17 mouse cellular contexts compared by ENCODE assay signal in the genomic region with DNA sequence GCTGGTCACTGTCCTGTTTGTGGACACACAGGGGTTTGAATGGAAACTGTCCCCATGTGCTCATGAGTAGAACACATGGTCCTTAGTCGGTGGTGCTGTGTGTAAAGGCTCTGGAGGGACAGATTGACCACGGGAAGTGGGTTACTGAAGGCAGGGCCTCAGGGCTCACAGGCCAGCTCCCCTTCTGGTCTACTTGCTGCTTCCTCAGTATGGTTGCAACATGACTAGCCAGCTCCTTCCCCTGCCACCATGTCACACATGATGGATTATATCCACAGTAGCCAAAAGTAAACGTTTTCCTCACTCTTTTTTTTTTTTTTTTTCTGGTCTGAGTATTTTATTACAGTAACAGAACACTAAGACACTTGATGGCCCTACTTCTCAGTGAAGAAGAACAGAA.
"Had no signal": no experiment of that assay in that cellular context is flagged by ENCODE, and none has a peak within 500 bp of the region (broad histone marks: within the 10 kb centered on the region; RNA-seq: fewer than 3 reads in every experiment).

No protein-coding gene starts in this region.

- H3K4me3 ChIP-seq: limb, embryonic 10.5 days; limb, embryonic 13.5 days; liver, embryonic 12.5 days; liver, embryonic 15.5 days; lung, embryonic 15.5 days; midbrain, embryonic 15.5 days; neural tube, embryonic 12.5 days; neural tube, embryonic 15.5 days had no signal

- ATAC-seq: liver, embryonic 12.5 days; midbrain, embryonic 15.5 days had no signal

- H3K27ac ChIP-seq: limb, embryonic 10.5 days; limb, embryonic 13.5 days; liver, embryonic 12.5 days; liver, embryonic 15.5 days; lung, embryonic 15.5 days; midbrain, embryonic 15.5 days; neural tube, embryonic 12.5 days; neural tube, embryonic 15.5 days had no signal

- DNase-seq: kidney, adult 2 months; kidney, postnatal 14 days; kidney, postnatal 4 days; liver; lung, adult 18-20 months; lung, postnatal 10 days; lung, postnatal 36 days; thymus, adult 18-20 months; thymus, postnatal 36 days had no signal
